Mouse (Mus musculus): ENCODE data around the gene Trp53i11.

Trp53i11 gene

DNA sequence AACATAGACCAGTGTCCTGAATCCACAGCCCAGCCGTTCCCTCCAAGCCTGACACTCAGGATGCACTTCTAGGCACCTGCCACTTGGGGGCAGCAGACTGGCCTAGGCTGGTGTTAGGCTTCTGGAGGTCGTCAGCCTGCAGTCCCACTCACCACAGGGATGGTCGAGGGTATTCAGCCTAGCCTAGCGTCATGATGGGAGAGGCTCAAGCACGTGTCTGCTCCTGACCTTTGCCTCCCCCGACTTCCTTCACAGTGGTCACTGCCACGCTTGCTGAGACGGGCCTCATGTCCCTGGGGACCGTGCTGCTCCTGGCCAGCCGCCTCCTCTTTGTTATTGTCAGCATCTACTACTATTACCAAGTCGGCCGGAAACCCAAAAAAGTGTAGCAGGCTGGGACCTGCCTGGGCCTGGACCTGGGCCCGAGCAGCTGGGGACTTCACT, 12.2 kb downstream of the Trp53i11 start:
- peak; percentile 66 for DNase-seq (ENCODE audit: extremely low spot score)

DNA sequence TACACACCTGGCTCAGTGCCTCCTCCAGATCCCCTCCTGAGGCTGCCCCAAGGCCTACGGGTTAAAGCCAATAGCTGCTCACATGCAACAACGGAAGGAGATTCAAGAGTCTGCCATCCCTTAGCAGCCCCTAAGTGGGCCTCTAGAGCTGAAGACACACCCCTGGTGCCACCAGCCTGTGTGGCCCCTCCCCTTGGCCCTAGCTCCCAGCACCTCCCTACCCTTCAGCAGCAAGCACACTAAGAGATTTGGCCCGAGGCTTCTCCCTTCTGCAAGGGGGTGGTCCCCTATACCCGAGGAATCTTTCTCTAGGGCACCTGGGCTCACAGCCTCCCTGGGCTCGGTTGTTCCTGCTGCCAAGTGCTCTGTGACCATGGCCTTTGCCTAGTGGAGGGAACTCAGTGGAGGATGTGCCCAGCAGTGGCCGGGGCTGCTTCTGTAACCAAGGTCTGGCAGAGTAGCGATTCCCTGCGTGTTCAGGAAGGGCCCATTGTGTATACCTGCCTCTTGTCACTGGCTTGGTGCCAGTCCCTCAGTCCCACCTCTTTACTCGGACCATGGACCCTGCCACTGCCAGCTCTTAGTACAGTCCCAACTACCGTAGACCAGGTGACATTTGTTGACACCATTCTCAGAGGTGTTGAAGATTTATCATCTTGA, 13.5 kb downstream of the Trp53i11 start:
- DNase-seq (ENCODE audit: extremely low spot score), result no peak

- no peak for DNase-seq (ENCODE audit: extremely low spot score)
Measured at GRCm38 (mm10) chr2:93201997-93202396, 14.6 kb downstream of the Trp53i11 start.

- no peak for DNase-seq (ENCODE audit: extremely low spot score)
Measured at GRCm38 (mm10) chr2:93202782-93203181, 15.4 kb downstream of the Trp53i11 start.

GRCm38 (mm10) chr2:93203682-93204081, 16.3 kb downstream of the Trp53i11 start:
- peak; percentile 69 for DNase-seq (ENCODE audit: extremely low spot score)

GRCm38 (mm10) chr2:93204571-93204970, 17.2 kb downstream of the Trp53i11 start:
- DNase-seq (ENCODE audit: extremely low spot score), result no peak

- no peak for DNase-seq (ENCODE audit: extremely low spot score)
Measured at GRCm38 (mm10) chr2:93206126-93206525, 18.8 kb downstream of the Trp53i11 start.

DNA sequence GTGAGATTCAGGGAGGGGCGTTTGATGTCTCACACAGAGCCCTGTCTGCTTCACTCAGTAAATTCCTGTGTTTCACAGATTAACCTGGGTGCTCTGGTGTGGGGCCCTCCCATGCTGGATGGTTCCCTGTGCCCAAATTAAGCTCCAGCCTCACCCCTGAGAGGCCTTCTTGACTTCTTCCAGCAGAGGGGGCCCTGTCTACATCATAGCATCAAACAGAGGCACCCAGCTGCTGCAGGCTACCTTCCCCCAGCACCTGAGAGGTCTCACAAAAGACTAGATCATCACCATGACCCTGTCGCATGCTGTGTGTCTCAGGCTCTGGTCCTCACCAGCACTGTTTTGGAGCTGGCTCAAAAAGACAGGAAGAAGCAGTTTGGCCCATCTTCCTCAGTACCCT, 25.0 kb downstream of the Trp53i11 start:
- DNase-seq (ENCODE audit: extremely low spot score), result no peak

GRCm38 (mm10) chr2:93212865-93213264, 25.5 kb downstream of the Trp53i11 start:
- DNase-seq (ENCODE audit: extremely low spot score), result no peak

DNA sequence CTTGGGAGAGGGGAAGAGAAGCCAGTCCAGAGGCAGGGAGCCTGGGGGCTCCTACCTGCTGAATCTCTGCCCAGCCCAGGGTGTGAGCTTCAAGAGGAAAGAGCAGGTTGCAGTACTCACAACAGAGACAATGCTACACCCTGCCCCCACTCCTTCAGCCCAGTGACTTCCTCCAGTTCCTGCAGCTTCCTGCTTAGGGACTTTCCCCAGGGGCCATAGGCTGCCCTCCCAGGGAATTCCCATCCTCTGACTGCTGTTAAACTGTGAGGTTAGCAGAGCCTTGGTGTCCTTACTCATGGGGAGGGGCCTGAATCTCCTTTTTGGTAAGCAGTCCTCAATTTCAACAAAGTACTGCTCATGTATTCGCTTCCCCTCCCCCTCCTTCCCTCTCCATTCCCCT, 26.8 kb downstream of the Trp53i11 start:
- no peak for DNase-seq (ENCODE audit: extremely low spot score)

GRCm38 (mm10) chr2:93215790-93216189, 28.4 kb downstream of the Trp53i11 start:
- DNase-seq (ENCODE audit: extremely low spot score), result no peak

DNA sequence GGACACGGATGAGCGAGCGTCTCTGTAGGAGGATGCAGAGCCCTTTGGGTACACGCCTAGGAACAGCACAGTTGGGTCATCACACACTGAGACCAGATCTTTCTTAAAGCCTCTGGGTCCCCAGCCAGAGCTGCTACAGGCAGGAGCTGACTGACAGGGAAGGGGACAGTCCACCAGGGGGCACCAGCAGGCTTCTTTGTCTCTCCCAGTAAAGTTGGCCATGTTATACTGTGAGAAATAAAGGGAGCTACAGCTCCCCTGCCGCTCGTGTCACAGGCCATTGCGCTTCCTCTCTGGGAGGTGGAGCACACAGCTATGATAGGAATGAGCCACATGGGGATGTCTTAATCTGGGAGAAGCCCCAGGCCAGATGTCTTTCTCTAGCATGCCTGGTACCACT, 29.7 kb downstream of the Trp53i11 start:
- DNase-seq (ENCODE audit: extremely low spot score), result peak; percentile 88

GRCm38 (mm10) chr2:93218353-93218990, 31.1 kb downstream of the Trp53i11 start:
- DNase-seq (ENCODE audit: extremely low spot score), result no peak

- DNase-seq (ENCODE audit: extremely low spot score), result no peak
Measured at GRCm38 (mm10) chr2:93219576-93219975, 32.2 kb downstream of the Trp53i11 start.

GRCm38 (mm10) chr2:93220447-93220846, 33.1 kb downstream of the Trp53i11 start:
- no peak for DNase-seq (ENCODE audit: extremely low spot score)

GRCm38 (mm10) chr2:93223463-93223862, 36.1 kb downstream of the Trp53i11 start:
- no peak for DNase-seq (ENCODE audit: extremely low spot score)

DNA sequence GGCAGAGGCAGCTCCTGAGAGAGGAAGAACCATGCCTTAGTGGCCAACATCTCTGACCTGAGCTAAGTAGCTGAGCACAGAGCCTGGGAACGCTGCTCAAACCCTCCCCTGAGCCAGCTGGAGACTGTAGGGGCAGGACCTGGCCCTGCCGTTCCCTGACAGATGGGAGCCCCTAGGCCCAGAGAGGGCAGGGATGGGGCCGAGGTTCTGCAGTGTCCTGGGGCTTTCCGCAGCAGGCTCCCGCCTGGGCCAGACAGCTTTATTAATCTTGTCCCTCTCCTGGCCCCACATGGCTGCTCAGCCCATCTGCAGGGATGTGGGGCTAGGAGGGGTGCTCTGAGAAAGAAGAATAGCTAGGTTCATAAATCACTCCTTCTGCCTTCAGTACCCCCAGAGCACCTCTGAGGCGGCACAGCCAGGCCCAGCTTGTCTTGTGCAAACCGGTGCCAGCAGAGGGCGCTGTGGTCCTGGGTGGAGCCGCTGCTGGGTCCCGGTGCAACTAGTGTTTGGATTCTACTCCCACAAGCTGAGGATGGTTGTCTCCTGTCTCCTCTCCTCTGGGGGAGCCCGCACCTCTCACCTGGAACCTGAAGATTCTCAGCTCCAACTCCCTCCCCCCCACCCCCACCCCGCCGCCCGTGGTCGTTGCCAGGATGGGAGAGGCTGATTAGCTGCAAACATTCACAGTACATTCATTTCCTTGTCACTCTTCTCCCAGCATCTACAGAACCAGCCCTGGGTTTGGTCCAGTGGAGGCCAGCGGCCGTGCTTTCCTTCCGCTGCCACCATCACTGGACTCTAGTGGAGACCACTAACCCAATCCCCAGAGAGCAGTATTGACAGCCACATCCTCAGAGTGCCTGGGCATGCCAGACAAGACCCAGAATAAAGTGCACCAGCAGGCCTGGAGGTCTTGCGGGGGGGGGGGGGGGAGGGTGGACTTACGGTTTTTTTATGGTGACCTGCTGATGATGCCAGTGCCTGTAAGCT, 39.6 kb downstream of the Trp53i11 start:
- DNase-seq (ENCODE audit: extremely low spot score), result peak; percentile 94

DNA sequence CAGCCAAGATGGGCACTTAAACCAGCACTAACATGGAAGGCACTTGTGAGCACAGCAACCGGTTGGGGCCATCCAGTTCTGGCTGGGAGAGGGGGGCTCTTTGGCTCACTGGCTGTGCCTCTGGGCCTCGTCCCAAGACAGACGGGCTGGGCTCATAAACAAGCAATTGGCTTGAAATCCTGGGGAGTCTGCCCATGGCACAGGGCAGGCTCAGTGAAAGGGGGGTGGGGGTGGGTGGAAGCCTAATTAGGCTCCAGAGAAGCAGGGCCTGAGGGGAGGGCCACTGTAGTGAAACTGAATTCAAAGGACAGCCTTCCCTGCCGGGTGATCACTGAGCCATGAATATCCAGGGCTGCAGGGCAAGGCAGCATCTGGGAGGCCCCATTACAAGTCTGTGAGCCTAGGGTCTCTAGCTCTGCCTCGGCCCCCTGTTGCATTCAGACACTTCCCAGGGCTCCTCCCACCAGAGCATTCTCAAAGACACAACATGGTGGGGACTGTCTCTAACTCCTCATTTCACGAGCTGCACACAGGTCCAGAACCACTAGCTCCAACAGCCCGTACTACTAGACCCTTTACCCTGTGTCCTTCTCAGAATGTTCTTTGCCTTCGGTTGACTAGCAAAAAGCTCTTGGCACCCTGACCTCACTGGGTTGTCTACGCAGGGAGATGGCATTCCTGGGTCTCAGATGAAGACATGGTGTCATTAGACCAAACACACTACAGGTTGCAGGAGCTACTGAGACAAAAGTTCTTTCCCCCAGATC, 40.5 kb downstream of the Trp53i11 start:
- peak; percentile 67 for DNase-seq (ENCODE audit: extremely low spot score)

DNA sequence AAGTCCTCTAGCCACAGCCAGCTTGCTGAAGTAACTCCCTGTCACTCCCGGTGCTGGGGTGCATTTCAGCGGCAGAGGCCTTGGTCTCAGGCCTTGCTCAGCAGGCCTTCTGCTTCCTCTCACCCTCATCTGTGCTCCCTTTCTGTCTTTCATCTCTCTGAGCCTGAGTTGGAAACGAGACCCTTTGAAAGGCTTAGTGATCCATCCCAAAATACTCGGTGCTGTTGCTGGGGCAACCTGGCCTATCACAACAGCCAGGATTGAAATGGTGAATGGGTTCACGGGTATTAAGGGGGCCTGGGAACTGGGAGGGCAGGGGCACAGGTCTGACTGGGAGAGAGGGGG, 41.1 kb downstream of the Trp53i11 start:
- DNase-seq (ENCODE audit: extremely low spot score), result peak; percentile 58

- no peak for DNase-seq (ENCODE audit: extremely low spot score)
Measured at GRCm38 (mm10) chr2:93232141-93232540, 44.8 kb downstream of the Trp53i11 start.

- no peak for DNase-seq (ENCODE audit: extremely low spot score)
Measured at GRCm38 (mm10) chr2:93237055-93237454, 49.7 kb downstream of the Trp53i11 start.

DNA sequence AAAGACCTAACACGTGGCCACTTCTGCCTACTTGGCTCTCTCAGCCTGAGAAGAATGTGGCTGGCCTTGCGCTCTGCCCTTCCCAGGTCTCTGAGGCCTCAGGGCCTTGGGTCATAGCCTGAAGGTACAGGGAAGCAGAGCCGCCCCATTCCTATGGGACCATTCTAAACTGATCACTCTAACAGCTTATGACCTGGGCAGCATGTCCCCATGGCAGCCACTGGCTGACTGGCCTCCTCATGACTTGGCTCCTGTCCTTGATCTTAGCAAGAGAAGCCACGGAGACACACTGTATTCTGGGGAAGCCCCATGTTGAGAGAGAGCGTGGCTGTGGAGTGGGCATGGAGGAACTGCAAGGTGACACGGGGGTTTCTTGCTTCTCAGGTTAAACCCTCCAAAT, 51.5 kb downstream of the Trp53i11 start:
- no peak for DNase-seq (ENCODE audit: extremely low spot score)

All from embryo, embryonic 9.5 days (tissue).